Mouse (Mus musculus): ENCODE measurements at regions not wholly inside any gene's neighbourhood (a gene's known extent, or its start where the extent isn't known, plus 50 kb on each side); places are given as distances from the start of the nearest gene placed in this dataset.

DNA sequence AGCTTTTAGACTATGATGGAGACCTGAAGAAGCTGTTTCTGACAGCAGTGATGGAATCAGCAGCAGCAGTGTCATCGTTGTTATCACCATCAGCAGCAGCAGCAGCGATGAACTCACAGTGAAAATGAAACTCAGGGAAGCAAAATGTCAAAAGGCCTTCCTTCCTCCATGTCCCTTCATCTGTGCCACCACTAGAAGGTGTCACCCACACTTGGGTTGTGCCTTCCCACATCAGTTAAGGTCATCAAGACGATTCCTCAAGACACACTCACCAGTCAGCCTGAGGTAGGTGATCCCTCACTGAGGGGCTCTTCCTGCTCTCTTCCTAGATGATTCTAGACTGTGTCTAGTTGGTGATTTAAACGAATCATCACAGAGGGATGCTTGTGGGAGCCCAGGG is 87.3 kb upstream of the Ahi1 start:
- TF ChIP-seq POLR2A (IDR thresholded peaks at IDR 0.05; ENCODE audit: borderline replicate concordance, extremely low read depth, low read depth, low read length) = no peak
- TF ChIP-seq CTCF (IDR thresholded peaks at IDR 0.05; ENCODE audit: insufficient read depth, low read length) = no peak
